Mouse (Mus musculus): Measurements from ENCODE around the gene 1700025C18Rik. TPM values are rescaled to one million over a fixed set of nuclear protein-coding genes. Genes with fewer than 3 reads are reported as not detected.

Gene 1700025C18Rik
- polyA plus RNA-seq, 1 experiment, result not detected

DNA sequence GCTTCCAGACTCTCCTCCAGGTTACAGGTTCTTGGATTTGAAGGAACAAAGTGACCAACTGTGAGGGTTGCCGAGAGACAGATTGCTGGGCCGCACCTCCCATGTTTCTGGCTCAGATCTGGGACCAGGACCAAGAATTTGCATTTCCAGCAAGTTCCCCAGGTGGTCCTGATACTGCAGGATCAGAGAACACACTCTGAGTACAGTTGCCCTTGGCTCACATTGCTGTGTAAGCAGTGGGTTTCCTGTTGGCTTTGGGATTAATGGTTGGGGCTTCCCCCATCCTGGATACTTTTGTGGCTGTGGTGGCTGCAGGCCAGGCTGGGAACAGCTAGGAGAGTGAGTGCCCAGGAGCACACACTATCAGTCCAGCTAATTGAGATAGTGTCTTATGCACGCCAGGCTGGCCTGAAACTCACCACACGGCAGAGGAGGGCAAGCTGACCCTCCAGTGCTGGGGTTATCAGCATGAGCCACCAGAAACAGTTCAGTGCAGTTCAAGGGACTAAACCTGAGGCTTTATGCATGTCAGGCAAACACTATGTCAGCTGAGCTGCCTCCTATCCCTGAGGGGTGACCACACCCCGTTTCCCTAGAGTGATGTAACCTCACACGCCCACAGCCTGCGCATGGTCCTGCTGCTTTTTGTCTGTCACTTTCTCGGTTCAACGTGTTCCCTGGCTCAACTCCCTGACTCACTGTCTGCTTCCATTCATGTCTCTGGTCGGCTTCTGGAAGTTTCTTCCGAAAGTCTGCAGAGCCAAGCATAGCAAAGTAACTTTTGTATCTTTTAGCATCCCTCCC, 16.3 kb downstream of the 1700025C18Rik start:
- H3K27me3 ChIP-seq (ENCODE audit: control insufficient read depth, insufficient read depth, insufficient read length), result peaks cover 57% of the 10 kb centered on the region
- no peak overlapping the region for H3K4me2 ChIP-seq (ENCODE audit: low read depth)
- H3K79me2 ChIP-seq (ENCODE audit: control insufficient read depth, insufficient read depth), result no peaks in the 10 kb centered on the region
- TF ChIP-seq REST (IDR thresholded peaks at IDR 0.05; ENCODE audit: insufficient read depth, insufficient read length) (no peak), MYOG (IDR thresholded peaks at IDR 0.05; ENCODE audit: control insufficient read depth in 1 of 3, insufficient read depth in 1 of 3, insufficient read length in 2 of 3, low read depth in 2 of 3) (no peak), TCF12 (IDR thresholded peaks at IDR 0.05; ENCODE audit: insufficient read depth, poor library complexity, severe bottlenecking) (no peak), USF1 (IDR thresholded peaks at IDR 0.05; ENCODE audit: low read depth) (no peak)
- no peaks in the 10 kb centered on the region for H3K36me3 ChIP-seq (ENCODE audit: control insufficient read depth, insufficient read depth)
- no peak overlapping the region for H3K4me3 ChIP-seq
- H3ac ChIP-seq (ENCODE audit: control insufficient read depth, insufficient read length), result no peak overlapping the region

GRCm38 (mm10) chr2:165073381-165073781, 17.2 kb downstream of the 1700025C18Rik start:
- TF ChIP-seq POLR2A (IDR thresholded peaks at IDR 0.05; ENCODE audit: insufficient read length, low read depth) (no peak), MYOD1 (IDR thresholded peaks at IDR 0.05; ENCODE audit: control insufficient read depth in 1 of 3, insufficient read length in 2 of 3, low read depth in 2 of 3) (no peak), POLR2AphosphoS2 (IDR thresholded peaks at IDR 0.05; ENCODE audit: insufficient read length, low read depth) (no peak), USF1 (IDR thresholded peaks at IDR 0.05; ENCODE audit: low read depth) (no peak), TCF3 (IDR thresholded peaks at IDR 0.05; ENCODE audit: insufficient read length, low read depth) (no peak), MYOG (IDR thresholded peaks at IDR 0.05; ENCODE audit: control insufficient read depth in 1 of 3, insufficient read depth in 1 of 3, insufficient read length in 2 of 3, low read depth in 2 of 3) (no peak), E2F4 (IDR thresholded peaks at IDR 0.05; ENCODE audit: insufficient read depth) (no peak), MAX (IDR thresholded peaks at IDR 0.05; ENCODE audit: low read depth) (no peak), REST (IDR thresholded peaks at IDR 0.05; ENCODE audit: insufficient read depth, insufficient read length) (no peak), SRF (IDR thresholded peaks at IDR 0.05; ENCODE audit: control insufficient read depth, insufficient read length, low read depth) (no peak), CEBPB (IDR thresholded peaks at IDR 0.05; ENCODE audit: insufficient read depth, poor library complexity, severe bottlenecking) (no peak), TCF12 (IDR thresholded peaks at IDR 0.05; ENCODE audit: insufficient read depth, poor library complexity, severe bottlenecking) (no peak)
- Histone ChIP-seq H3K4me3 (no peak overlapping the region), H3K27me3 (ENCODE audit: control insufficient read depth, insufficient read depth, insufficient read length) (peaks cover 48% of the 10 kb centered on the region), H3K36me3 (ENCODE audit: control insufficient read depth, insufficient read depth) (no peaks in the 10 kb centered on the region), H3K79me2 (ENCODE audit: control insufficient read depth, insufficient read depth) (no peaks in the 10 kb centered on the region), H3K4me2 (ENCODE audit: low read depth) (no peak overlapping the region), H3ac (ENCODE audit: control insufficient read depth, insufficient read length) (no peak overlapping the region)

DNA sequence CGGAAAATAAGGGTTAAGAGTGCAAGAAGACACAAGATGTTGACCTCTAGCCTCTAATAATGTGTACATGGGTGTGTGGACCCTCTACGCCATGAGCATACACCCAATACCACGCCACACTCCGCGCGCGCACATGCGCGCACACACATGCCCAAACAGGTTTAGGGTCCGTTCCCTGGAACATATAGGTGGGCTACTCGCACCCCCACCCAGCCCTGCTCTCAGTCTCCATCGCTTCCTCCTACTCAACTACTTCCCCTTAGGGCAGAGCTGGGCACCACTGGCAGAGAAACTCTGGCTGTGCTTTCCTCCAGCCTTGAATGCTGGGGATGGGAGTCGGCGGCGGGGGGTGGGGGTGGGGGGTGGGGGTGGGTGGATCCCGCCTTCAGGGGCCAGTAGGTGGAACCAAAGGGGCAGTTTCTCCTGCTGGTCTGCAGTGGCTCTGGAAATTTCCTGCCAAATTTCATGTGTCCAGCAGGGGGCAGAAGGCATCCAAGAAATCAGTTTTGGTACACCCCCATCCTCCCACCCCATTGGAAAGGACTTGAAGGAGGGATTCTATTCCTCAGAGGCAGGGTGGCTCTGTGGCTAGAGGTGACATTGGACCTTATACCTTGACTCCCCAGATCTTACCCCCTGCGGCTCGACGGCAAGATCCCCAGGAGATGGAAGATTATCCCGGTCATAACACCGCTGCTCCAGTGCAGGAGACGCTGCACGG, 20.3 kb downstream of the 1700025C18Rik start:
- no peak overlapping the region for H3K4me3 ChIP-seq
- peaks cover 37% of the 10 kb centered on the region for H3K27me3 ChIP-seq (ENCODE audit: control insufficient read depth, insufficient read depth, insufficient read length)
- TF ChIP-seq MYOD1 (IDR thresholded peaks at IDR 0.05; ENCODE audit: control insufficient read depth in 1 of 3, insufficient read length in 2 of 3, low read depth in 2 of 3) (no peak), MAX (IDR thresholded peaks at IDR 0.05; ENCODE audit: low read depth) (no peak), E2F4 (IDR thresholded peaks at IDR 0.05; ENCODE audit: insufficient read depth) (no peak)
- no peak overlapping the region for H3K4me2 ChIP-seq (ENCODE audit: low read depth)
- no peaks in the 10 kb centered on the region for H3K36me3 ChIP-seq (ENCODE audit: control insufficient read depth, insufficient read depth)
- H3ac ChIP-seq (ENCODE audit: control insufficient read depth, insufficient read length), result no peak overlapping the region
- H3K79me2 ChIP-seq (ENCODE audit: control insufficient read depth, insufficient read depth), result no peaks in the 10 kb centered on the region

DNA sequence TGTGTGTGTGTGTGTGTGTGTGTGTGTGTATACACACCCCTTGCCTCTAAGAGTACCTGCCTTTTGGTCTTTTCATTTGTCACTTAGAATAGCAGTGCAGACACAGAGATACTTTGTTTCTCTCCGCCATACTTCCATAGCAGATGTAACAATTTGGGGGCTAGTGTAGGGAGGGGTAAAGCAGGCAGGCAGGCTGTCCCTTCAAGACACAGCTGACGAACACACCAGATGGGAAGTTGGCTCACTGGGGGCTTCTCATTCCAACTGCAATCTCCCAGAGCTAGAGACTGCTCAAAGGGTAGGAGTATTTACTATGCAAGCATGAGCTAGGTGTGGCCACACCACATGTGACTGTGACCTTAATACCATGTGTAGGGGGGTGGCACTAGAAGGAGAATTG, 21.7 kb downstream of the 1700025C18Rik start:
- H3K27me3 ChIP-seq (ENCODE audit: control insufficient read depth, insufficient read depth, insufficient read length), result peaks cover 34% of the 10 kb centered on the region
- H3K4me3 ChIP-seq, result no peak overlapping the region
- no peaks in the 10 kb centered on the region for H3K36me3 ChIP-seq (ENCODE audit: control insufficient read depth, insufficient read depth)
- no peaks in the 10 kb centered on the region for H3K79me2 ChIP-seq (ENCODE audit: control insufficient read depth, insufficient read depth)
- no peak overlapping the region for H3K4me2 ChIP-seq (ENCODE audit: low read depth)
- no peak overlapping the region for H3ac ChIP-seq (ENCODE audit: control insufficient read depth, insufficient read length)
- TF ChIP-seq MYOD1 (IDR thresholded peaks at IDR 0.05; ENCODE audit: control insufficient read depth in 1 of 3, insufficient read length in 2 of 3, low read depth in 2 of 3) (no peak), E2F4 (IDR thresholded peaks at IDR 0.05; ENCODE audit: insufficient read depth) (no peak), TCF3 (IDR thresholded peaks at IDR 0.05; ENCODE audit: insufficient read length, low read depth) (no peak), TCF12 (IDR thresholded peaks at IDR 0.05; ENCODE audit: insufficient read depth, poor library complexity, severe bottlenecking) (no peak), MAX (IDR thresholded peaks at IDR 0.05; ENCODE audit: low read depth) (no peak), SRF (IDR thresholded peaks at IDR 0.05; ENCODE audit: control insufficient read depth, insufficient read length, low read depth) (no peak)

GRCm38 (mm10) chr2:165064489-165064888, 26.1 kb downstream of the 1700025C18Rik start:
- TF ChIP-seq MYOG (IDR thresholded peaks at IDR 0.05; ENCODE audit: control insufficient read depth in 1 of 3, insufficient read depth in 1 of 3, insufficient read length in 2 of 3, low read depth in 2 of 3) (no peak), POLR2A (IDR thresholded peaks at IDR 0.05; ENCODE audit: insufficient read length, low read depth) (no peak), MAX (IDR thresholded peaks at IDR 0.05; ENCODE audit: low read depth) (no peak), E2F4 (IDR thresholded peaks at IDR 0.05; ENCODE audit: insufficient read depth) (no peak), REST (IDR thresholded peaks at IDR 0.05; ENCODE audit: insufficient read depth, insufficient read length) (no peak), POLR2AphosphoS2 (IDR thresholded peaks at IDR 0.05; ENCODE audit: insufficient read length, low read depth) (no peak), USF1 (IDR thresholded peaks at IDR 0.05; ENCODE audit: low read depth) (no peak), TCF12 (IDR thresholded peaks at IDR 0.05; ENCODE audit: insufficient read depth, poor library complexity, severe bottlenecking) (no peak), MYOD1 (IDR thresholded peaks at IDR 0.05; ENCODE audit: control insufficient read depth in 1 of 3, insufficient read length in 2 of 3, low read depth in 2 of 3) (no peak)
- Histone ChIP-seq H3K4me2 (ENCODE audit: low read depth) (no peak overlapping the region), H3K27me3 (ENCODE audit: control insufficient read depth, insufficient read depth, insufficient read length) (peaks cover 37% of the 10 kb centered on the region), H3K36me3 (ENCODE audit: control insufficient read depth, insufficient read depth) (no peaks in the 10 kb centered on the region), H3ac (ENCODE audit: control insufficient read depth, insufficient read length) (no peak overlapping the region), H3K79me2 (ENCODE audit: control insufficient read depth, insufficient read depth) (no peaks in the 10 kb centered on the region), H3K4me3 (no peak overlapping the region)
